Comparison of ENCODE assay signal across 9 mouse cellular contexts in genomic region chr10:79778006-79778405, GRCm38 (mm10). TPM values are rescaled to one million over a fixed set of nuclear protein-coding genes. Genes with fewer than 3 reads are reported as not detected.
DNase-seq lines count a peak whose midpoint lies in the region; ATAC-seq lines count a peak whose summit lies in the region.
"Had no signal": no experiment of that assay in that cellular context is flagged by ENCODE, and none has a peak within 500 bp of the region (broad histone marks: within the 10 kb centered on the region; RNA-seq: fewer than 3 reads in every experiment).

No protein-coding gene starts in this region.

- peaks cover 44% of the 10 kb centered on the region for H3K4me1 ChIP-seq in heart, embryonic 15.5 days (replicated peaks)

- ATAC-seq in heart, embryonic 15.5 days (replicated peaks; ENCODE audit: insufficient number of reproducible peaks, insufficient read depth, low FRiP score, low read depth): peak; percentile 61

- peak overlapping the region; percentile 56 for H3K4me3 ChIP-seq in heart, embryonic 15.5 days

- H3K9ac ChIP-seq in heart, embryonic 15.5 days: no peak overlapping the region; the same call in 1 of the 2 replicates

- 4% methylated on average over 15 of the region's 15 CpGs for WGBS in heart, embryonic 15.5 days

- peak overlapping the region; percentile 84 for H3K4me2 ChIP-seq in heart, embryonic 15.5 days

- H3K27me3 ChIP-seq in heart, embryonic 15.5 days: peaks cover 19% of the 10 kb centered on the region; the same call in 1 of the 2 replicates

- H3K27ac ChIP-seq in heart, embryonic 15.5 days: peak overlapping the region; percentile 76

- H3K36me3 ChIP-seq in heart, embryonic 15.5 days: no peaks in the 10 kb centered on the region

- no peaks in the 10 kb centered on the region for H3K9me3 ChIP-seq in heart, embryonic 15.5 days (replicated peaks)

- peak; percentile 48 for DNase-seq in kidney, adult 18-20 months
- DNase-seq in kidney, adult 9 months: no peak
- peak; percentile 62 to 78 for DNase-seq in adrenal gland, postnatal 36 days
- DNase-seq in lung, adult 18-20 months: peak; percentile 62 to 66
- peak; percentile 65 for DNase-seq in urinary bladder, postnatal 14 days (ENCODE audit: low spot score)
- DNase-seq in spleen, postnatal 4 days (ENCODE audit: low spot score in 2 of 2): no peak
- DNase-seq in thymus, postnatal 0 days (ENCODE audit: low spot score): no peak

RNA-seq across cellular contexts. Expression of gene Fstl3, which starts 0.9 kb away (rescaled TPM):
- total RNA-seq in adrenal gland, postnatal 36 days (2021): 10 to 100 TPM; 11.3 to 22.9 TPM
- polyA plus RNA-seq in heart, embryonic 15.5 days (2015; fragmentation: Nextera tagmentation; extraction: Ambion mirVana): 29.0 and 30.9 TPM in 2 replicates
- 5.4 and 6.0 TPM in 2 replicates for polyA plus RNA-seq in thymus, postnatal 0 days (2015; fragmentation: Nextera tagmentation; extraction: Ambion mirVana)

RNA-seq across cellular contexts. Expression of gene Rnf126, which starts 11.3 kb away (rescaled TPM):
- 10 to 100 TPM; 53.0 to 55.2 TPM for total RNA-seq in adrenal gland, postnatal 36 days (2021)
- 54.0 and 65.5 TPM in 2 replicates for polyA plus RNA-seq in heart, embryonic 15.5 days (2015; fragmentation: Nextera tagmentation; extraction: Ambion mirVana)
- 74.1 and 80.0 TPM in 2 replicates for polyA plus RNA-seq in thymus, postnatal 0 days (2015; fragmentation: Nextera tagmentation; extraction: Ambion mirVana)

RNA-seq across cellular contexts. Expression of gene Prss57, which starts 12.8 kb away (rescaled TPM):
- not detected for total RNA-seq in adrenal gland, postnatal 36 days (2021)
- 0.49 and 5.1 TPM in 2 replicates for polyA plus RNA-seq in heart, embryonic 15.5 days (2015; fragmentation: Nextera tagmentation; extraction: Ambion mirVana)
- 31.6 and 32.5 TPM in 2 replicates for polyA plus RNA-seq in thymus, postnatal 0 days (2015; fragmentation: Nextera tagmentation; extraction: Ambion mirVana)

RNA-seq across cellular contexts. Expression of gene Palm, which starts 15.4 kb away (rescaled TPM):
- 10 to 100 TPM; 75.4 to 93.7 TPM for total RNA-seq in adrenal gland, postnatal 36 days (2021)
- polyA plus RNA-seq in heart, embryonic 15.5 days (2015; fragmentation: Nextera tagmentation; extraction: Ambion mirVana): 57.8 and 73.1 TPM in 2 replicates
- polyA plus RNA-seq in thymus, postnatal 0 days (2015; fragmentation: Nextera tagmentation; extraction: Ambion mirVana): 50.5 and 51.3 TPM in 2 replicates

RNA-seq across cellular contexts. Expression of gene Fgf22, which starts 23.1 kb away (rescaled TPM):
- total RNA-seq in adrenal gland, postnatal 36 days (2021): not detected
- 0.06 and 0.16 TPM in 2 replicates for polyA plus RNA-seq in heart, embryonic 15.5 days (2015; fragmentation: Nextera tagmentation; extraction: Ambion mirVana)
- 0.23 TPM in 1 of 2 replicates, not detected in the other for polyA plus RNA-seq in thymus, postnatal 0 days (2015; fragmentation: Nextera tagmentation; extraction: Ambion mirVana)
- polyA plus RNA-seq: gonadal fat pad, adult 2 months had no signal

Comparison
In these comparisons a context has a peak if more than half of its experiments do, and no peak if none do; other contexts are left out.
1. DNase-seq: peak in kidney, adult 18-20 months (single experiment), adrenal gland, postnatal 36 days (2 of 2), lung, adult 18-20 months (2 of 2) and urinary bladder, postnatal 14 days (single experiment); none in kidney, adult 9 months (single experiment), spleen, postnatal 4 days (0 of 2) and thymus, postnatal 0 days (single experiment).